ENCODE assay signal across 22 mouse cellular contexts in genomic region chr1:136409631-136410030, GRCm38 (mm10). TPM values are rescaled to one million over a fixed set of nuclear protein-coding genes. Genes with fewer than 3 reads are reported as not detected.
A peak's percentile ranks its signal among the peaks of the same experiment; 100 is the strongest.
DNase-seq lines count a peak whose midpoint lies in the region; ATAC-seq lines count a peak whose summit lies in the region.
"Had no signal": no experiment of that assay in that cellular context is flagged by ENCODE, and none has a peak within 500 bp of the region (broad histone marks: within the 10 kb centered on the region; RNA-seq: fewer than 3 reads in every experiment).

No protein-coding gene starts in this region.

- no peaks in the 10 kb centered on the region for H3K36me3 ChIP-seq in forebrain, embryonic 11.5 days (ENCODE audit: control insufficient read depth, insufficient read depth, low read length)
- H3K36me3 ChIP-seq: embryonic facial prominence, embryonic 13.5 days; forebrain, embryonic 12.5 days; G1E had no signal

- intact Hi-C loops in heart, postnatal 10 days (cut with DNase I), result no loop called here

- peak; percentile 15 for DNase-seq in heart, adult 11 months
- DNase-seq in heart, postnatal 10 days, result no peak
- DNase-seq in fat pad, adult 2 months (ENCODE audit: extremely low read depth, low read depth, low spot score), result peak; percentile 94
- DNase-seq in forebrain, embryonic 11.5 days (ENCODE audit: low spot score), result no peak
- DNase-seq: adrenal gland, adult 8-10 months; adrenal gland, postnatal 14 days; adrenal gland, postnatal 36 days; cerebellum, adult 11-12 months; cerebellum, adult 2 months; cerebellum, adult 9-10 months; cerebellum, postnatal 10 days; cerebellum, postnatal 25 days had no signal

- H3K27ac ChIP-seq in forebrain, embryonic 11.5 days (ENCODE audit: low read depth, low read length), result no peak overlapping the region
- H3K27ac ChIP-seq: embryonic facial prominence, embryonic 13.5 days; forebrain, embryonic 12.5 days had no signal

- H3K4me3 ChIP-seq in forebrain, embryonic 11.5 days (ENCODE audit: low read depth, low read length), result no peak overlapping the region
- H3K4me3 ChIP-seq: embryonic facial prominence, embryonic 13.5 days; forebrain, embryonic 12.5 days had no signal

- 89% methylated on average over 2 of the region's 2 CpGs for WGBS in forebrain, embryonic 11.5 days

- ATAC-seq in erythroid progenitor cell, adult 5-6 weeks (replicated peaks; ENCODE audit: low FRiP score, poor library complexity, severe bottlenecking), result no peak
- ATAC-seq in forebrain, embryonic 11.5 days (replicated peaks; ENCODE audit: low FRiP score), result no peak
- ATAC-seq: activated CD4-positive, CD25-positive, alpha-beta regulatory T cell, adult 4 months; CD4-positive, CD25-positive, alpha-beta regulatory T cell, adult 4 months; forebrain, embryonic 14.5 days; forebrain, embryonic 16.5 days; Patski had no signal

- no peaks in the 10 kb centered on the region for H3K27me3 ChIP-seq in forebrain, embryonic 11.5 days (ENCODE audit: control insufficient read depth, insufficient read depth, low read length)
- H3K27me3 ChIP-seq: CH12.LX; embryonic facial prominence, embryonic 13.5 days; forebrain, embryonic 12.5 days; Patski had no signal

- H3K9ac ChIP-seq in forebrain, embryonic 11.5 days (ENCODE audit: low read length), result no peak overlapping the region
- H3K9ac ChIP-seq: embryonic facial prominence, embryonic 13.5 days; forebrain, embryonic 12.5 days had no signal

- H3K4me1 ChIP-seq in forebrain, embryonic 11.5 days (replicated peaks; ENCODE audit: control insufficient read depth, insufficient read depth, low read length), result no peaks in the 10 kb centered on the region
- H3K4me1 ChIP-seq: embryonic facial prominence, embryonic 13.5 days; forebrain, embryonic 12.5 days had no signal

- H3K4me2 ChIP-seq in forebrain, embryonic 11.5 days (ENCODE audit: low read depth, low read length, severe bottlenecking), result no peak overlapping the region
- H3K4me2 ChIP-seq: embryonic facial prominence, embryonic 13.5 days; forebrain, embryonic 12.5 days had no signal

- no peaks in the 10 kb centered on the region for H3K9me3 ChIP-seq in forebrain, embryonic 11.5 days (ENCODE audit: control insufficient read depth, low read length)
- H3K9me3 ChIP-seq: forebrain, embryonic 12.5 days; G1E had no signal

RNA-seq across cellular contexts. Expression of gene Ddx59, which starts 5.4 kb away (rescaled TPM):
- total RNA-seq in heart, postnatal 10 days (2021), result 10 to 100 TPM in 1 of 2 experiments, 1 to 10 TPM in 1; 9.5 to 10.1 TPM
- total RNA-seq in erythroid progenitor cell, adult 5-6 weeks (2015; ENCODE audit: low replicate concordance), result 17.3 and 21.4 TPM in 2 replicates
- 16.7 and 21.1 TPM in 2 replicates for total RNA-seq in erythroid progenitor cell, adult 5-6 weeks (2017; ENCODE audit: low replicate concordance)
- 19.2 and 21.7 TPM in 2 replicates for polyA plus RNA-seq in forebrain, embryonic 11.5 days (2014; fragmentation: Nextera tagmentation; extraction: Ambion mirVana)

RNA-seq across cellular contexts. Expression of gene Kif14, which starts 56.5 kb away (rescaled TPM):
- 1 to 10 TPM; 1.9 to 2.8 TPM for total RNA-seq in heart, postnatal 10 days (2021)
- 144 and 159 TPM in 2 replicates for total RNA-seq in erythroid progenitor cell, adult 5-6 weeks (2015; ENCODE audit: low replicate concordance)
- total RNA-seq in erythroid progenitor cell, adult 5-6 weeks (2017; ENCODE audit: low replicate concordance), result 223 and 224 TPM in 2 replicates
- polyA plus RNA-seq in forebrain, embryonic 11.5 days (2014; fragmentation: Nextera tagmentation; extraction: Ambion mirVana), result 11.3 and 12.8 TPM in 2 replicates

Comparison
In these comparisons a context has a peak if more than half of its experiments do, and no peak if none do; other contexts are left out.
1. DNase-seq: peak in heart, adult 11 months (single experiment) and fat pad, adult 2 months (single experiment); none in heart, postnatal 10 days (0 of 2) and forebrain, embryonic 11.5 days (single experiment).
2. RNA of gene Kif14, which starts 56.5 kb away (total RNA-seq): 144 to 224 TPM in erythroid progenitor cell, adult 5-6 weeks; 1.9 to 2.8 TPM in heart, postnatal 10 days; every median in the first group is over 10 times any median in the second.